Mouse (Mus musculus) bone marrow macrophage, adult 2 months (primary cell): ENCODE results near the gene Stat6. TPM values are rescaled to one million over a fixed set of nuclear protein-coding genes. Genes with fewer than 3 reads are reported as not detected.

ENCODE experiments used
- H3K27ac ChIP-seq: 2 replicates; pipeline ENCODE4 v1.5.1; 2012; ENCODE audit warnings: low read depth, low read length; ENCODE audit not compliant: insufficient read depth
- H3K4me1 ChIP-seq: 2 replicates; pipeline ENCODE4 v1.6.1; 2012; ENCODE audit warnings: low read length; ENCODE audit not compliant: control insufficient read depth, insufficient read depth
- H3K4me3 ChIP-seq: 2 replicates; pipeline ENCODE4 v1.5.1; 2012; ENCODE audit warnings: mild to moderate bottlenecking, low read length, moderate library complexity; ENCODE audit not compliant: insufficient read depth
- CTCF ChIP-seq: IDR thresholded peaks from 2 replicates; pipeline ENCODE4 v1.5.1; 2012; ENCODE audit warnings: low read depth, mild to moderate bottlenecking, low read length, moderate library complexity
- POLR2A ChIP-seq: IDR thresholded peaks from 2 replicates; pipeline ENCODE4 v1.6.1; 2012; ENCODE audit warnings: mild to moderate bottlenecking, low read depth, low read length, borderline replicate concordance
- polyA plus RNA-seq: library from polyadenylated mRNA; stranded (reverse); fragments of >200 nt; gene quantifications from 2 replicates; pipeline ENCODE4 v1.2.4, GENCODE M21; 2012; ENCODE audit not compliant: missing spikeins, insufficient read depth, insufficient read length

The Stat6 gene
- polyA plus RNA-seq, 1 experiment, result 144 TPM

- TF ChIP-seq CTCF, result 0 out of 2 replicates have a peak, but pooled peaks have one; percentile 20
- no peak for TF ChIP-seq POLR2A
- H3K4me1 ChIP-seq, result peaks cover 11% of the 10 kb centered on the region
- H3K27ac ChIP-seq, result peak within 1 kb of the TSS; percentile 96
- H3K4me3 ChIP-seq, result peak within 1 kb of the TSS; percentile 59
Measured at GRCm38 (mm10) chr10:127668093-127669050, 25.6 kb downstream of the Stat6 start, which contains the start of gene Nab2. Gene Nab2, minus strand, starts transcription at chr10:127668568.

- Histone ChIP-seq H3K4me3 (peak overlapping the region; percentile 50), H3K4me1 (peaks cover 11% of the 10 kb centered on the region), H3K27ac (peak overlapping the region; percentile 96)
- TF ChIP-seq CTCF (no peak), POLR2A (no peak)
Measured at GRCm38 (mm10) chr10:127669170-127669569, 26.4 kb downstream of the Stat6 start.

GRCm38 (mm10) chr10:127670185-127670584 lies 27.4 kb downstream of the Stat6 start:
- Histone ChIP-seq H3K4me3 (no peak overlapping the region), H3K4me1 (peaks cover 7% of the 10 kb centered on the region), H3K27ac (no peak overlapping the region)
- TF ChIP-seq POLR2A, result no peak

- TF ChIP-seq CTCF (peak; percentile 83), POLR2A (no peak)
- Histone ChIP-seq H3K27ac (no peak overlapping the region), H3K4me1 (peaks cover 7% of the 10 kb centered on the region), H3K4me3 (no peak overlapping the region)
Measured at GRCm38 (mm10) chr10:127671276-127671675, 28.5 kb downstream of the Stat6 start.

GRCm38 (mm10) chr10:127674046-127674655 lies 31.4 kb downstream of the Stat6 start:
- H3K4me1 ChIP-seq, result peaks cover 6% of the 10 kb centered on the region
- TF ChIP-seq CTCF (no peak), POLR2A (no peak)
- H3K4me3 ChIP-seq, result no peak overlapping the region
- H3K27ac ChIP-seq, result no peak overlapping the region

GRCm38 (mm10) chr10:127674794-127675522 lies 32.2 kb downstream of the Stat6 start:
- Histone ChIP-seq H3K4me3 (peak overlapping the region; percentile 42), H3K4me1 (peaks cover 2% of the 10 kb centered on the region; the same call in 1 of the 2 replicates), H3K27ac (peak overlapping the region; percentile 52)
- TF ChIP-seq POLR2A (no peak), CTCF (peak; percentile 90)

- Histone ChIP-seq H3K27ac (peak overlapping the region; percentile 62; the same call in 1 of the 2 replicates), H3K4me3 (peak overlapping the region; percentile 74), H3K4me1 (peaks cover 2% of the 10 kb centered on the region; the same call in 1 of the 2 replicates)
- TF ChIP-seq POLR2A (no peak), CTCF (no peak)
Measured at GRCm38 (mm10) chr10:127675859-127676398, 33.1 kb downstream of the Stat6 start.

- TF ChIP-seq CTCF (no peak), POLR2A (no peak)
- Histone ChIP-seq H3K4me1 (peaks cover 2% of the 10 kb centered on the region; the same call in 1 of the 2 replicates), H3K27ac (peak overlapping the region; percentile 62), H3K4me3 (peak overlapping the region; percentile 89)
Measured at GRCm38 (mm10) chr10:127676691-127677548, 34.1 kb downstream of the Stat6 start.
